Mouse (Mus musculus) kidney, postnatal 4 days (tissue): ENCODE measurements at regions not wholly inside any gene's neighbourhood (a gene's known extent, or its start where the extent isn't known, plus 50 kb on each side); places are given as distances from the start of the nearest gene placed in this dataset.
"Not testable (repeated sequence)": the region's sequence is repeated elsewhere in the genome, so short reads cannot be mapped to it uniquely, and the experiment has no call there.

Source experiments
- DNase-seq, 2 experiments: peaks; one replicate each; pipeline ENCODE4 v3.0.0; 2021; ENCODE audit warnings: mixed read lengths in 2 of 2

GRCm38 (mm10) chr16:56323828-56324227 lies 119.7 kb downstream of the Impg2 start:
- not testable (repeated sequence) for DNase-seq

GRCm38 (mm10) chr16:56349415-56349814 lies 128.3 kb upstream of the Abi3bp start:
- no peak for DNase-seq

GRCm38 (mm10) chr16:56352888-56353287 lies 124.8 kb upstream of the Abi3bp start:
- peak in 1 of 2 experiments; percentile 27 for DNase-seq

GRCm38 (mm10) chr16:56359101-56359500 lies 118.6 kb upstream of the Abi3bp start:
- no peak for DNase-seq

- DNase-seq = peak in 1 of 2 experiments; percentile 10
Observed at GRCm38 (mm10) chr16:56360992-56361391, 116.7 kb upstream of the Abi3bp start.

GRCm38 (mm10) chr16:56378356-56378755 lies 99.3 kb upstream of the Abi3bp start:
- DNase-seq = no peak

GRCm38 (mm10) chr16:56380680-56381079 lies 97.0 kb upstream of the Abi3bp start:
- DNase-seq = no peak

GRCm38 (mm10) chr16:56386539-56386938 lies 91.1 kb upstream of the Abi3bp start:
- peak in 1 of 2 experiments; percentile 3 for DNase-seq

GRCm38 (mm10) chr16:56392843-56393242 lies 84.8 kb upstream of the Abi3bp start:
- DNase-seq = no peak

GRCm38 (mm10) chr16:56396586-56396985 lies 81.1 kb upstream of the Abi3bp start:
- DNase-seq = no peak

- no peak for DNase-seq
Observed at GRCm38 (mm10) chr16:56399541-56399940, 78.1 kb upstream of the Abi3bp start.

- peak in 1 of 2 experiments; percentile 4 for DNase-seq
Observed at GRCm38 (mm10) chr16:56423761-56424160, 53.9 kb upstream of the Abi3bp start.
